Mouse (Mus musculus) limb, embryonic 10.5 days (tissue): ENCODE results near the gene Echs1. TPM values are rescaled to one million over a fixed set of nuclear protein-coding genes. Genes with fewer than 3 reads are reported as not detected.
A peak's percentile ranks its signal among the peaks of the same experiment; 100 is the strongest.

Experiments used
- DNase-seq: peaks from one replicate; pipeline ENCODE4 v3.0.0-alpha.2; 2017; ENCODE audit warnings: low spot score
- H3K27ac ChIP-seq: fragments of 300-500 bp; sonication (generic); 2 replicates; pipeline ENCODE4 v1.5.1; 2016; ENCODE audit warnings: mild to moderate bottlenecking
- H3K27me3 ChIP-seq: fragments of 300-500 bp; sonication (generic); 2 replicates; pipeline ENCODE4 v1.6.1; 2016; ENCODE audit warnings: low read depth, mild to moderate bottlenecking; ENCODE audit not compliant: poor library complexity, severe bottlenecking
- H3K36me3 ChIP-seq: fragments of 300-500 bp; sonication (generic); 2 replicates; pipeline ENCODE4 v1.6.1; 2016; ENCODE audit warnings: mild to moderate bottlenecking, moderate library complexity
- H3K4me1 ChIP-seq: fragments of 300-500 bp; sonication (generic); 2 replicates; pipeline ENCODE4 v1.6.1; 2016
- H3K4me3 ChIP-seq: fragments of 300-500 bp; sonication (generic); 2 replicates; pipeline ENCODE4 v1.5.1; 2016; ENCODE audit warnings: mild to moderate bottlenecking, moderate library complexity
- H3K9me3 ChIP-seq: fragments of 300-500 bp; sonication (generic); replicated peaks from 2 replicates; pipeline ENCODE4 v1.6.1; 2016; ENCODE audit warnings: mild to moderate bottlenecking
- WGBS: fragments of 180-500 bp; shearing (Covaris S2); methylation state at CpG from one replicate; pipeline ENCODE4 v1.1.7; 2016; 5-methylcytosine and 5-hydroxymethylcytosine counted together
- polyA plus RNA-seq: library from polyadenylated mRNA; unstranded; fragments of >200 nt; fragmentation: Nextera tagmentation; extraction: Ambion mirVana; gene quantifications from 2 replicates; pipeline ENCODE4 v1.2.1, GENCODE M21; 2016

The Echs1 gene
- polyA plus RNA-seq, 1 experiment from 2014 or later: 174 TPM

DNA sequence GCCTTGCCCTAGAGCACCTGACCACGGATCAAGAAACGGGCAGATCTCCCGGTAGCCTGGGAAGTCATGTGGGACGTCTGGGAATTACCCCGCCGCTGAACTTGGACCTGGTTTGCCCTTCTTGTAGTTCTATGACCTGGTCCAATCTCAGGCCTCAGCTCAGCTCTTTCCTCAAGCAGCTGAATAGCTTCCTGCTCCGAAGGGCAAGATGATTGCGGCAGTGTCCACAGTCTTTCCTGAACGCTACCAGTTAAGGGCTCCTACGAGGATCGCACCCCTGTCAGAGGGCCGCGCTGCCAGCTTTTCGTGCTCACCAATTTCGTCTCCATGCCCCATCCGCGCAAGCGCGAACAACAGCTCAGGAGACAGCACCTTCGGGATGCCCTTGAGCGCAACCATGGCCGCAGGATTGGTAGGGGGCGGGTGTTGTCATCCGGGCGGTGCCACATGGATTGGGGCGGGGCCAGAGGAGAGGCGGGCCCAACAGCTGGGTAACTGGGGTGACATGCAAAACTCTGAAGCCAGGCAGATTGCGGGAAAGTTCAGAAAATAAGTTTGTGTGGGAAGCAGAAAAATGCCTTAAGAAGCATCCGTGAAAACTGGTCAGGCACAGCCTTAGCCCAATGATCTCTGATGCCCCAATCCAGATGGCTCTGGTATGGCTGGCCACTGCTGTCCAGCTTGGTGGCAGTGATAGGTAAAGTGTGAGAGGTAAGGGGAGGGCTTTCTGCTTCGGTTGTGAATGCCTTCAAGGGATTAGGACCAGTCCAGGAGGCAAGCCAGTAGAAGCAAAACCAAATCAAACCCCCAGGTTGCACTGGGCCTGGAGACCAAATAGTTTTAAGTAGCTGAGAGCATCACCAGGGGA lies 14.0 kb downstream of the Echs1 start, which contains the start of gene Fuom:
Gene Fuom, minus strand, starts transcription at position 449 of the 868 bp plus-strand sequence.
- Histone ChIP-seq H3K27me3 (peaks cover 20% of the 10 kb centered on the region), H3K4me3 (peak within 1 kb of the TSS; percentile 59), H3K4me1 (peaks cover 19% of the 10 kb centered on the region), H3K27ac (peak within 1 kb of the TSS; percentile 37), H3K9me3 (no peaks in the 10 kb centered on the region), H3K36me3 (peaks cover 27% of the 10 kb centered on the region)
- peak; percentile 76 for DNase-seq
- 2% methylated on average over 30 of the region's 30 CpGs for WGBS

DNA sequence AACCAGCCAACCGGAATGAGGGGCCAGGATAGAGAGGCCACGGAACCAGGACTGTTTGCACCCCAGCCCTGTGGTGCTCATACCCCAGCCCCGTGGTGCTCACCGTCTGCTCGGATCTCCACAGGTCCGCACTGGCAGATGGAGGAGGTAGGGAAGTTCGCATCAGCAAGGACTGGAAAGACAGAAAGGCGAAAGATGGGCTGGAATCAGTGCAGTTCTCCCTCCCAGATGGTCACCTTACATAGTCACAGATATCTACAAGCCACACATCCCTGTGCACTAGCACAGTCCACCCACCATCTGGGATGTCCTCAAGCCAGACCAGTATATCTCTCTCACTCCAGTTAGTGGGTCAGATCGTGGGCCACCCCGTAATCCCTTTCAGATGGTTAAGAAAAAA lies 14.8 kb downstream of the Echs1 start:
- Histone ChIP-seq H3K36me3 (peaks cover 20% of the 10 kb centered on the region), H3K9me3 (no peaks in the 10 kb centered on the region), H3K27ac (peak overlapping the region; percentile 37), H3K4me1 (peaks cover 19% of the 10 kb centered on the region), H3K4me3 (peak overlapping the region; percentile 59), H3K27me3 (peaks cover 20% of the 10 kb centered on the region)
- DNase-seq: no peak
- 79% methylated on average over 10 of the region's 10 CpGs for WGBS

DNA sequence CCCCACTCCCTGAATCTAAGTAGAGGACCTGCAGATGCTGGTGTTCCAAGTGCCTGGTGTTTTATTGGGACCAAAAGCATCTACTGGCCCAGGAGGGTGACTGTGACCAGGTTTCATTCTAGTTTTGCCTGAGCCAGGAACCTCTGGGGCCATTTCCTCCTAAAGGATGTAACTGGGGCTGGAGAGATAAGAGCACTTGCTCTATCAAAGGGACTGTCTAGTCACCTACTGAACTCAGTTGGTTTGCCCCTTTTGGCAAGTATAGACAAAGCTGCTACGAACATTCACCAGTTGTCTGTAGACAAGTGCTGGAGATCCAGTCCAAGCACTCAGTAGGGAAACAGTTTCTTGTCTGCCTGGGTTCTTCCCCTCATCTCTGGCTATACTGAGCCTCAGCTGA lies 17.8 kb downstream of the Echs1 start:
- peaks cover 20% of the 10 kb centered on the region for H3K27me3 ChIP-seq
- H3K9me3 ChIP-seq: no peaks in the 10 kb centered on the region
- 93% methylated on average over 1 of the region's 1 CpGs for WGBS
- H3K4me3 ChIP-seq: no peak overlapping the region
- DNase-seq: no peak
- no peaks in the 10 kb centered on the region for H3K36me3 ChIP-seq
- no peak overlapping the region for H3K27ac ChIP-seq
- peaks cover 23% of the 10 kb centered on the region for H3K4me1 ChIP-seq

DNA sequence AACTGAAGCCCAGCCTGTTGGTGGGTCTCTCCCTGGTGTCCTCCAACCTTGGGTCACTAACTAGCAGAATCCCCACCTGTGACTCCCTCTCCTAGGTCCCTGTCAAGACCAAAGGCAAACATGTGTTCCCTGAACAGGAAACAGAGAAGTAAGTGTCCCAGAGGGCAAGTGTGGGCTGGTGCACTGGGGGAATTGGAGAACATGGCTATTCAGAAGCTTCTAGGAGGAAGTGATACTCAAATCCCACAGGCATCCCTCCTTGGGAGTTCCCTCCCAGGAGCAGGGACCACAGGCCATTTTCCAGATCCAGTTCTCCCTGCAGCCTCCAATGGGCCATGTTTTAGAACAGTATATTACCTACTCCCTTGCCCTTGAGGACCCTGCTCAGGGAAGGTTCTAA lies 20.2 kb downstream of the Echs1 start:
- Histone ChIP-seq H3K4me1 (peaks cover 6% of the 10 kb centered on the region), H3K36me3 (no peaks in the 10 kb centered on the region), H3K9me3 (no peaks in the 10 kb centered on the region), H3K4me3 (no peak overlapping the region), H3K27ac (no peak overlapping the region), H3K27me3 (peaks cover 12% of the 10 kb centered on the region)
- no peak for DNase-seq

DNA sequence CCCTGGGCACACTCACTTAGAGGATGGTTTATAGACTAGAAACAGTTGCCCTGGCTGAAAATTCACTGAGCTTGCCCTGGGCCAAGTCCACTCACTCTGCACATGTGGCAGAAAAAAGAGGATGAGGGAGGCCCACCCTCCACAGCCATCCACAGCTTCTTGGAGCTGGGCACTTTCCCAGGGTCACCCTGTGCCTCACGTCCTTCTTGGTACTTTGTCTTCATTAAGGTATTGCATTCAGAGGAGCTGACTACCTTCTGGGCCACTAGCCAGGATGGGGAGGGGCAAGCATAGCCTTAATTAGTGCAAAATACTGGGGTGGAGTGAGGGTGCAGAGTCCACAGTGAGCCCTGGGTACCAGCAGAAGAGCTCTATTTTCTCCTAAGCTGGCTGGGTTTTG lies 20.7 kb downstream of the Echs1 start:
- Histone ChIP-seq H3K27me3 (peaks cover 7% of the 10 kb centered on the region; the same call in 1 of the 2 replicates), H3K4me1 (peaks cover 5% of the 10 kb centered on the region; the same call in 1 of the 2 replicates)

DNA sequence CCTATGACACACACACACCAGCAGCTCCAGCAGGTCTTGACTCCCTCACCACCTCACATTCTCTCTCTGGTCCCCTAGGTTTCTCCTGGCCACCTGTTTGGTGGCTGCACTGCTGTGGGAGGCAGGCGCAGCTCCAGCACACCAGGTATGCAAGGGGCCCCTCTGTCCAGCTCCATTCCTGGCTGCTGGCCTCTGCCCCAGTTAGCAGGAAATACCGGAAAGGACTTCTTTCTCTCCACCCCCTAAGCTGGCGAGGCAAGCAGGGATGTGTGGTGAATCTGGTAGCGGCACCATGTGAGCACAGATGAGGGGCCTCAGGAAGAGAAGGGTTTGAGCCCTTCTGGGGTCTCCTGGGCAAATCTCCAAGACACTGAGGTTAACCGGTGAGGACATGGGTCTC lies 21.3 kb downstream of the Echs1 start:
- Histone ChIP-seq H3K36me3 (no peaks in the 10 kb centered on the region), H3K27ac (no peak overlapping the region), H3K9me3 (no peaks in the 10 kb centered on the region), H3K27me3 (0 out of 2 replicates have a peak, but pooled peaks cover 6% of the 10 kb centered on the region), H3K4me3 (no peak overlapping the region), H3K4me1 (peaks cover 5% of the 10 kb centered on the region; the same call in 1 of the 2 replicates)
- DNase-seq: no peak
- WGBS: 65% methylated on average over 5 of the region's 5 CpGs

More for the DNA sequence above, 20.7 kb downstream of the Echs1 start:
- H3K36me3 ChIP-seq: no peaks in the 10 kb centered on the region
- H3K4me3 ChIP-seq: no peak overlapping the region
- H3K9me3 ChIP-seq: no peaks in the 10 kb centered on the region
- no peak overlapping the region for H3K27ac ChIP-seq
- 55% methylated on average over 1 of the region's 1 CpGs for WGBS
- no peak for DNase-seq

DNA sequence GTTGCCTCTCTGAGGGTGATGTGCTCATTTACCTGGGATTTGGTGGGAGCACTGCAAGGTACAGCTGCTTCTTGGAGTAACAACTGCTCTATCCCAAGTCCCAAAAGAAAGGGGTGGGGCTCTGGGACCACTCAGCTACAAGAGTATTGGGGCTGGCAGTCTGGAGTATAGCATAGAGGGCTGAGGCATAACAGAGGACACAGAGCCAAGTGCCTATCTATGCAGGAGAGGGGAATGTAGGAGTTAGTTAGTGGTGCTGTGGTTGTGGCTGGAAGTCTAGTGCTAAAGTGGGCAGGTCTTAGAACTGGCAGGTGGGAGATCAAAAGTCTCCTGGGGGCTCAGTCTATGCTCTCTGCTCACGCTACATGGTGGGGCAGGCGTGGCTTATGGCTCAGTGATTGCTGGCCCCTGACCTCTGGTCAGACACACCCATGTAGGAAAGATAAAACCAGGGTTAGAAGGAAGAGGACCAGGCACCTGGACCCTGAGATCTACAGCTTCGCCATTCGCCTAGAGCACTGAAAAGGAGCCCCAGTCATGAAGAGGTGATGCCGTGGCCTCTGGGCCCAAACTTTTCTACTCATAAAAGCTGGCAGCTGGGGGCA lies 23.2 kb downstream of the Echs1 start, which contains the start of gene Prap1:
Gene Prap1, plus strand, starts transcription at position 472 of the 605 bp plus-strand sequence.
- H3K27me3 ChIP-seq: 0 out of 2 replicates have a peak, but pooled peaks cover 5% of the 10 kb centered on the region
- DNase-seq: no peak
- no peak within 1 kb of the TSS for H3K4me3 ChIP-seq
- H3K36me3 ChIP-seq: no peaks in the 10 kb centered on the region
- 66% methylated on average over 5 of the region's 5 CpGs for WGBS
- H3K9me3 ChIP-seq: no peaks in the 10 kb centered on the region
- H3K4me1 ChIP-seq: peaks cover 5% of the 10 kb centered on the region; the same call in 1 of the 2 replicates
- no peak within 1 kb of the TSS for H3K27ac ChIP-seq

DNA sequence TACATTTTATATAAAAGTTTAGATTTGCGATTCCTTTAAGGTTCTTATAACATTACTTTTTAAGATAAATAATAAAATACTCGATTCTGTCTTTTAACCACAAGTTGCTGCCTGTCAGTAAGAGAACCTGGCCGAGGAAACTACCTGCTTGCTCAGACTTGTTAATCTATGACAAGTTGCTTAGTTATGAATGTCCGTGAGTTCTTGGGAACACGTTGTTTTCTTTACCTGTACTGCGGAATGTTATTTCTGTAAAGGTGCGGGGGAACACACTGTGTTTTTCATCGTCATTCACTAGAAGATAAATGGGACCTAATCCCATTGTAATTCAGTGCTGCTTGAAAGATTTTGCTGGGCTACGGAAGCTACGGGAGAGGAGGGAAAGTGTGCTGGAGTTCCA lies 25.7 kb downstream of the Echs1 start:
- H3K27ac ChIP-seq: no peak overlapping the region
- no peak for DNase-seq
- peaks cover 5% of the 10 kb centered on the region; the same call in 1 of the 2 replicates for H3K4me1 ChIP-seq
- no peaks in the 10 kb centered on the region for H3K9me3 ChIP-seq
- 82% methylated on average over 10 of the region's 10 CpGs for WGBS
- no peaks in the 10 kb centered on the region for H3K27me3 ChIP-seq
- no peaks in the 10 kb centered on the region for H3K36me3 ChIP-seq
- no peak overlapping the region for H3K4me3 ChIP-seq

DNA sequence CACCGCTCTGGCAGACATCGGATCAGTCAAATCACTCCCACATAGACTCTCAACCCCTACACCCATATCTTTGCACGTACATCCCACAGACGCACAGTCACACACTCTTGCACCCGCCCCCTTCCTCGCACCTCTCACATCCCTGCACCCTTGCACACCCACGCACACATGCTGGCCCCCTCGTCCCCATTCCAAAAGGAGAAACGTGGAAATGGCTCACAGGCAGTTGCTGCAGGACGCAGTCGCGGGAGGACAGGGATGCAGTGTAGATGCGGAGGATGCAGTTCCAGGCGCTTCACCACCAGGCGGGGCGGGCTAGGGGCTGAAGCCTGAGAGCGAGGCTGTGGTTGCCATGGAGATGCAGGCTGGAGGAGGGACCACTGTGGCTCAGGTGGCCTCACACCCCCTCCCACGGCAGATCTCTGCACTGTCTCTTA lies 34.0 kb downstream of the Echs1 start, which contains the start of gene Caly:
Gene Caly, minus strand, starts transcription at position 307 of the 437 bp plus-strand sequence.
- H3K27me3 ChIP-seq: peaks cover 47% of the 10 kb centered on the region
- DNase-seq: peak; percentile 78
- H3K4me1 ChIP-seq: peaks cover 24% of the 10 kb centered on the region
- no peaks in the 10 kb centered on the region for H3K36me3 ChIP-seq
- H3K9me3 ChIP-seq: no peaks in the 10 kb centered on the region
- 8% methylated on average over 18 of the region's 18 CpGs for WGBS
- H3K4me3 ChIP-seq: peak within 1 kb of the TSS; percentile 44; the same call in 1 of the 2 replicates
- H3K27ac ChIP-seq: no peak within 1 kb of the TSS

DNA sequence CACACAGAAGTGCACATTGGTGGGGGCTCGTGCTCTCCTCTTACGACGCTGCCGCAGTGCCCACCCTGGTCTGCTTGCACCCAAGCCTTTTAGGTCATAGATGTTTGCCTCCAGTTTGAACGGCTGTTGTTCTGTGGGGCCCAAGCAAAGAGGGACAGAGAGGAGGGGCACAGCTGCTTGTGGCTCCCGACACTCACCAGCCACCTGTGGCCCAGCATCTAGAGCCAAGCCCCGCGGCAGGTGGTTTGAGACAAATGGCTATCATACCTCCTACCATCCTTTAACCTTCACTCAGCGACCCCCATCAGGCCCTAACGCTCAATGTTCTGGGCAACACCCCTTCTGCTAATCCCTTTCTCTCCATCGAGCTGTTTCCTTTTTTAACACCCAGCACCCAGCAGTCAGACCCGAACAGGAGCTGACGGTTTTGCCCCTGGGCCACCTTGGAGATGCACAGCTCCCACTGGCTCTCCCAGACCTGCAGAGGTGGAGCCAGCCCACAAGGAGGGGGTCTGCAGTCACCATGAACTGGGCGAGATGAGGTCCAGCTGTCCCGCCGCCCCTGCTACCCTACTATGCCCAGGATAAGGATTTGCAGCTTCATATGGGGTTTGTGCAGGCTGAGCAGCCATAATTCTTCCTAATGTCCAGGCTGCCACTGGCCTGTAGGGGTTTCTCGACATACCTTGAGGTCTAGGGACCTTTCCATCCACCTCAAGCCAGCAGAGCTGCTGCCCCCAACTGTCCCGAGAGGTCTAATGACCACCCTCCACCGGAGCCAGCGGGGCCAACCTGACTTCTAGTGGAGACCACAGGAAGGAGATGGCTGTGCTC lies 34.7 kb downstream of the Echs1 start:
- peaks cover 24% of the 10 kb centered on the region for H3K4me1 ChIP-seq
- WGBS: 24% methylated on average over 20 of the region's 20 CpGs
- no peak overlapping the region for H3K27ac ChIP-seq
- H3K27me3 ChIP-seq: peaks cover 47% of the 10 kb centered on the region
- no peak for DNase-seq
- H3K4me3 ChIP-seq: peak overlapping the region; percentile 44; the same call in 1 of the 2 replicates
- no peaks in the 10 kb centered on the region for H3K36me3 ChIP-seq
- no peaks in the 10 kb centered on the region for H3K9me3 ChIP-seq

DNA sequence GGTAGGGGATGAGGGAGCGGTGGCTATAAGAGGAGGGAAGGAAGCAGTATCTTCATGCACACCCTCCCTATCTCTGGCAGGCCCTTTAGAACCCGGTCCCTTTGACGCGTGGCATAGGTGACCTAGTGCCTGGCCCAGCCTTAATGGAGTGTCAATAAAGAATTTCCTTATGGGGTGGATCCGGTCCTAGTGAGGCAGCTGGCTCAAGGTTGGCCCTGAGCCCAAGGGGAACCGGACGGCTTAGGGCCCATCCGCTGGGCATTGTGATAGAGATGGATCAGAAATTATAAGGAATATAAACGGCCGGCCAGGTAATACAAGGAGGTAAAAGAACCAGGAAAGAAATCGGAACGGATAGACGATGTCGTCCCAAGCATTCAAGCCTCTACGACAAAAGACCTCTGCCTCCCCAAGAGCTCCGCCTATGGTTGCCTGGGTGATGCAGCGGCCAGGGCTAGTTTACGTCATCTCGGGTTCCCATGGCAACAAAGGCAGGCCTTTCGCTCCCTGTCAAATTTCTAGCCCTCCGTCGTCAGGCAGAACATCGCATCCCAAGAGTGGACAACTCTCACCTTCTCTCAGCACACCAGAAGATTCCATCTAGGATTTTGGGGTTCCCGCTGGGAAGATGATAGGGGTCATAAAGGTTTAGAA lies 35.6 kb downstream of the Echs1 start:
- Histone ChIP-seq H3K27ac (peak overlapping the region; percentile 62), H3K9me3 (no peaks in the 10 kb centered on the region), H3K4me1 (peaks cover 24% of the 10 kb centered on the region), H3K4me3 (peak overlapping the region; percentile 44), H3K36me3 (no peaks in the 10 kb centered on the region), H3K27me3 (peaks cover 51% of the 10 kb centered on the region)
- DNase-seq: peak; percentile 86
- WGBS: 6% methylated on average over 24 of the region's 24 CpGs

DNA sequence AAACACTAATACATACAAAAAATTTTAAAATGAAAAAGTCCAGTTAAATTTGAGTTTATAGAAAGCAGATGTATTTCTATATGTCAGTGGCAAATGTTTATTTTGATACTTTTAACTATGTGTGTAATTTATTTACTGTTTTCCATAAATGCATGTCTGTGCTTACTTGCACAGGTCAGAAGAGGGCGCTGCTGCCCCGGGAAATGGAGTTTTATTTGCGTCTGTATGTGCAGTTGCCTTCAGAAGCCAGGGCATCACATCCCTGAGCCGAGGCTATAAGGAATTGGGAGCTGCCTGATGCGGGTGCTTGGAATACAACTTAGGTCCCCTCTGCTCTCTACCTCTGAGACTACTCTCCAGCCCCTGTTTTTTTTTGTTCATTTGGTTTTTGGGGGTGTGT lies 37.6 kb downstream of the Echs1 start:
- peak; percentile 78 for DNase-seq
- WGBS: 4% methylated on average over 5 of the region's 5 CpGs
- Histone ChIP-seq H3K36me3 (no peaks in the 10 kb centered on the region), H3K27me3 (peaks cover 55% of the 10 kb centered on the region), H3K9me3 (no peaks in the 10 kb centered on the region), H3K4me1 (peaks cover 24% of the 10 kb centered on the region), H3K27ac (no peak overlapping the region), H3K4me3 (no peak overlapping the region)
